Mouse (Mus musculus): ENCODE measurements around the gene Tomm20l. TPM values are rescaled to one million over a fixed set of nuclear protein-coding genes. Genes with fewer than 3 reads are reported as not detected.
A peak's percentile ranks its signal among the peaks of the same experiment; 100 is the strongest.

Gene Tomm20l
- polyA plus RNA-seq, 1 experiment from 2014 or later = not detected

DNA sequence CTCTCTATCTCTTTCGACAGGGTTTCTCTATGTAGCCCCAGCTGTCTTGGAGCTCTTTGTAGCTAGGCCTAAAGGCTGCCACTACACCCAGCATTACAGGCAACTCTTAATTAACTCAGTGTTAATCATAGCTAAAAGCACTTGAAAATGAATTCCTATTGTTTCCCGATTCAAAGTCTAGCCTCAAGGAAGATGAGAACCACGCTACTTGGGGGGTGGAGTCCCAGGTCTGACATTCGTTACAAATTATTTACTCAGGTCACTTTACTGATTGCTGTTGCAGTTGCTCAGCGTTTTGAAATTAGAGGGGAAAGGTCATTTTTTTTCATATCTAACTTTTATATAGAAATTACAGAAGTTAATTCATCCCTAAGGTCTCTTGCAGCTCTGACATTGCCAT, 24.4 kb downstream of the Tomm20l start:
- Histone ChIP-seq H3K27ac (no peak overlapping the region), H3K36me3 (peaks cover 34% of the 10 kb centered on the region), H3K4me1 (peaks cover 22% of the 10 kb centered on the region), H3K9ac (peak overlapping the region; percentile 98), H3K4me2 (peak overlapping the region; percentile 92), H3K27me3 (no peaks in the 10 kb centered on the region), H3K9me3 (replicated peaks) (no peaks in the 10 kb centered on the region), H3K4me3 (replicated peaks) (peak overlapping the region; percentile 97)
- 30% methylated on average over 5 of the region's 5 CpGs for WGBS
- no peak for ATAC-seq (replicated peaks; ENCODE audit: low FRiP score)

DNA sequence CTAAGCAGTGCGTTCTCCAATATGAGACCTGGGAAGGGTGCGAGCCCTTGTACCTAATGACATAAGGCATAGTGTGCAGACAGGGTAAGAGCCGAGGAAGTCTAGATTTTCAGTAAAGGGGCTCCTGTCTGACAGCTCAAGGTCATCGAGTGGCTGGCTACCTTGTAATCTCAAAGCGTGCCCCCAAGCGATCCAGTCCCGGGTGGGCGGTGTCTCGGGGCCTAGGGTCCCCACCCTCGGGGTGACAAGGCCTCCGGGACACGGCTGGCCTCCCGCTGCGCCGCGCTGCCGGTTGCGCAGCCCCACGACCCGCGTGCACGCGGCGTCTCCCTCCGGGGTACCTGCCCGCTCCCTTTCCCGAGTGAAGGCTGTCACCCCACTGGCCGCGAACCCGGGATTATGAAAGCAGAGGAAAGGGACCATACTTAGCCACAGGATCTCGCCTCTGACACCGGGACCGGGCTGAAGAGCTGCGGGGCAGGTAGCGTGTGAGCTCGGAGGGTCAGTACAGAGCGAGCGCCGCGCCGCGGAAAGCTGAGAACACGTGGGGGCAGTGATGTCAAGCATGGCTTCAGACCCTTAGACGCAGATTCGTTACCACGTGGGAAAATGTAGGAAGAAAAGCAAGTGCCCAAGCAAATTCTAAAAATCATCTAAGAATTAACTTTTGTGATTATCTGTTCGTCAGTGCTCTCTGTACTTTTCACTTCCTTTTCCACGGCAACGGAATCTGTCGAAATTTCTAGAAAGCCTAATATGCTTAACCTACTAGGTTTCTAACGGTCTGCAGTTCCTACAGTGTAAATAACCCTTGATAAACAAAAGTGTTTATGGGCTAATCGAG, 25.1 kb downstream of the Tomm20l start, which contains the start of the genes Timm9 and 2700049A03Rik:
Gene Timm9, minus strand, starts transcription at position 555 of the 844 bp plus-strand sequence.
Gene 2700049A03Rik, plus strand, starts transcription at position 719 of the 844 bp plus-strand sequence.
- ATAC-seq (replicated peaks; ENCODE audit: low FRiP score) = peak; percentile 95
- H3K9me3 ChIP-seq (replicated peaks) = no peaks in the 10 kb centered on the region
- under 1% methylated on average over 52 of the region's 52 CpGs for WGBS

DNA sequence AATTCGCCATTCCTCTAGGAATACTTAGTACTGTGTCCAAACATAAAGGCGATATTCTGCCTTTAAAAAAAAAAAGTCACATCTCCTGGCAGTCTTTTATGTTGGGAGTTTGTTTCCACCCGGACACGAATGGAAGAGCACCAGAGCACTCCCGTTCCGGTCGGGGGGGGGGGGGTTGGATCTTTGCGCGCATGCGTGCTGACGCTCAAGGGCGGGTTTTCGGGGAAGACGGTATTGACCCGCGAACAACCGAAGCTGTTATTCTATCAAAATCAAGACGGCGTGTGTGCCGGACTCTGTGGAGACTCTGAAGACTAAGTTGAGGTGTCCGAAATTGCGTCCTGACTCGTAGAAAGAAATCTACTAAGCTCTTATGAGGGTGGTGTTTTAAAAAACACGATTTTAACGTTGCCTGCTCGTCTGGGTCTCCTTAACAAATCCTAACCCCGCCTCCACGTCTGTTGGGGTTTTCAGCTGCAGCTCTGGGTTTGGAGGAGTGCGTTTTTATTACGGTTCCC, 25.8 kb downstream of the Tomm20l start:
- Histone ChIP-seq H3K4me3 (replicated peaks) (peak overlapping the region; percentile 97), H3K27ac (peak overlapping the region; percentile 84), H3K36me3 (peaks cover 34% of the 10 kb centered on the region), H3K27me3 (no peaks in the 10 kb centered on the region), H3K9me3 (replicated peaks) (no peaks in the 10 kb centered on the region), H3K4me1 (peaks cover 22% of the 10 kb centered on the region), H3K4me2 (peak overlapping the region; percentile 92), H3K9ac (peak overlapping the region; percentile 98)
- WGBS = under 1% methylated on average over 30 of the region's 30 CpGs
- ATAC-seq (replicated peaks; ENCODE audit: low FRiP score) = peak; percentile 81

More for the DNA sequence above, 25.1 kb downstream of the Tomm20l start, which contains the start of the genes Timm9 and 2700049A03Rik:
- Histone ChIP-seq H3K4me1 (peaks cover 22% of the 10 kb centered on the region), H3K27me3 (no peaks in the 10 kb centered on the region), H3K9ac (peak within 1 kb of the TSS; percentile 98), H3K27ac (peak within 1 kb of the TSS; percentile 84), H3K36me3 (peaks cover 34% of the 10 kb centered on the region), H3K4me2 (peak within 1 kb of the TSS; percentile 92), H3K4me3 (replicated peaks) (peak within 1 kb of the TSS; percentile 97)

DNA sequence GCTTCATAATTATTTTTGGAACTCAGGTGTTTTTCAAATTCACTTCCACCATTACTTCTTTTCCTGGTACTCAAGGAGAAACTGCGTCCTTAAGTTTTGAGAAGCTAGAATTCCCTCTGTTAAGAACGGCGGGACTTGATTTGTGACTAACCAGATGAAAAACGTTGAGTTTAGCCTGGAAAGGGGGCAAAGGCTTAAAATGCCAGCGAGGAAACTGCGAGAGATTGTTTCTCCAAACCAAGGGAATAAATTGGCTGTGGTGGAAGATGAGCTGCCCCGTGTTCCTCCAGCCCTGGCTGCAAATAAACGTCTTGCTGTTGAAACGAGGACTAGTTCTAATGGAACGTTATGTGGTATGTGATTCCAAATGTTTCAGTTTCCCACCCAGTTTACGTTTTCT, 26.5 kb downstream of the Tomm20l start:
- Histone ChIP-seq H3K4me3 (replicated peaks) (peak overlapping the region; percentile 97), H3K27me3 (no peaks in the 10 kb centered on the region), H3K4me1 (peaks cover 22% of the 10 kb centered on the region), H3K4me2 (peak overlapping the region; percentile 92), H3K36me3 (peaks cover 34% of the 10 kb centered on the region), H3K9ac (peak overlapping the region; percentile 98), H3K9me3 (replicated peaks) (no peaks in the 10 kb centered on the region), H3K27ac (0 out of 2 replicates have a peak overlapping the region, but pooled peaks have one; percentile 23)
- WGBS = 3% methylated on average over 11 of the region's 11 CpGs
- no peak for ATAC-seq (replicated peaks; ENCODE audit: low FRiP score)

DNA sequence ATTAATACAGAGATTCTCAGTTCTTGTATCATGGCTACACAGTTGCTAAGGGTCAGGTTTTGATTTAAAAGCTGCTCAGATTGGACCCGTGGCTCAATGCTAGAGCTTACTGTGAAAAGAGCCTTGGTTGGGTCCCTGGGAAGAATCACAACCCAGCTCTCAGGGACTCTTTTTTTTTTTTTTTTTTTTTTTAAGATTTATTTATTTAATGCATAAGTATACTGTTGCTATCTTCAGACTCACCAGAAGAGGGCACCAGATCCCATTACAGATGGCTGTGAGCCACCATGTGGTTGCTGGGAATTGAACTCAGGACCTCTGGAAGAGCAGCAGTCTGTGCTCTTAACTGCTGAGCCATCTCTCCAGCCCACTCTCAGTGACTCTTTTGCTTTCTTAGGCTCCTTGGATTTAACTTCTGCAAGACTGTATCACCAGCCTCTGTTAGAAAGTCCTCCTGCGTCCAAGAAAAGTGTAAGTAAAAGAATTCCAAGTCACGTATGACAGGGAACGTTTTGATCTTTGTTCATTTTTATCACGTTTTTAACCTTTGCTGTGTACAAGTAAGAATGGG, 28.1 kb downstream of the Tomm20l start:
- Histone ChIP-seq H3K36me3 (peaks cover 45% of the 10 kb centered on the region), H3K4me3 (replicated peaks) (no peak overlapping the region), H3K4me2 (peak overlapping the region; percentile 92; the same call in 1 of the 2 replicates), H3K9me3 (replicated peaks) (no peaks in the 10 kb centered on the region), H3K27ac (no peak overlapping the region), H3K9ac (no peak overlapping the region), H3K27me3 (no peaks in the 10 kb centered on the region), H3K4me1 (peaks cover 22% of the 10 kb centered on the region)
- 80% methylated on average over 5 of the region's 5 CpGs for WGBS
- ATAC-seq (replicated peaks; ENCODE audit: low FRiP score) = no peak

DNA sequence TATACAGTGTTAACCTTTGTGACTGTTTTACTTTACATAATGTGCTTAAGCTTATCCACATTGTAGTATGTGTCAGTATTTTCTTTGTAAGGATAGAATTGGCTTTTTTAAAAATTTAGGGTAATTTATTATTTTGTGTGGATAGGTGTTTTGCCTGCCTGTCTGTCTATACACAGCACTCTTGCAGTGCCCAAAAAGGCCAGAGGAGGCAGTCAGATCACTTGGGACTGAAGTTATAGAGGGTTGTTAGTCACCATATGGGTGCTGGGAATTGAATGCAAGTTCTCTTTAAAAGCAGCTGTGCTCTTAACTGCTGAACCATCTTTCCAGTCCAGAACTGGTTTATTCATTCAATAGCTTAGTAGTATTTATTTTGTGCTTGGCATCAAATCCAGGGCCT, 30.0 kb downstream of the Tomm20l start:
- H3K4me2 ChIP-seq = no peak overlapping the region
- H3K9me3 ChIP-seq (replicated peaks) = no peaks in the 10 kb centered on the region
- peaks cover 64% of the 10 kb centered on the region for H3K36me3 ChIP-seq
- no peak overlapping the region for H3K27ac ChIP-seq
- H3K9ac ChIP-seq = no peak overlapping the region
- H3K4me3 ChIP-seq (replicated peaks) = no peak overlapping the region
- no peak for ATAC-seq (replicated peaks; ENCODE audit: low FRiP score)
- H3K27me3 ChIP-seq = no peaks in the 10 kb centered on the region
- peaks cover 14% of the 10 kb centered on the region for H3K4me1 ChIP-seq

DNA sequence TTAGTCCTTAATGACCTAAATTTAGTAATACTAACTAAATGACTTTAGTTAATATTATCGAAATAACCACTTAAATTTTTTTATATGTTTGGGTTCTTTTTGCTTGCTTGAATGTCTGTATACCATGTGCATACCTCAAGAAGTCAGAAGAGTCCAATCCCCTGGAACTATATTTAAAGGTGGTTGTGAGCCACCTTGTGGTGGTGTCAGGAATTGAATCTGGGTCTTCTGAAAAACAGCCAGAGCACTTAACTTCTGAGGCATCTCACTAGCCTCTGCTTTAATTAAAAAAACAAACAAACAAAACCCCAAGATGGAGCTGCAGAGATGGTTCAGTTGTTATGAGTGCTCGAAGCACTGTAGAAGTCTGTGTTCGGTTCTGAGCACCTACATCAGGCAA, 36.4 kb downstream of the Tomm20l start:
- ATAC-seq (replicated peaks; ENCODE audit: low FRiP score) = no peak
- Histone ChIP-seq H3K27ac (no peak overlapping the region), H3K9ac (no peak overlapping the region), H3K27me3 (no peaks in the 10 kb centered on the region), H3K36me3 (peaks cover 85% of the 10 kb centered on the region), H3K4me3 (replicated peaks) (no peak overlapping the region), H3K4me2 (no peak overlapping the region), H3K4me1 (no peaks in the 10 kb centered on the region), H3K9me3 (replicated peaks) (no peaks in the 10 kb centered on the region)
- WGBS = 89% methylated on average over 3 of the region's 3 CpGs

DNA sequence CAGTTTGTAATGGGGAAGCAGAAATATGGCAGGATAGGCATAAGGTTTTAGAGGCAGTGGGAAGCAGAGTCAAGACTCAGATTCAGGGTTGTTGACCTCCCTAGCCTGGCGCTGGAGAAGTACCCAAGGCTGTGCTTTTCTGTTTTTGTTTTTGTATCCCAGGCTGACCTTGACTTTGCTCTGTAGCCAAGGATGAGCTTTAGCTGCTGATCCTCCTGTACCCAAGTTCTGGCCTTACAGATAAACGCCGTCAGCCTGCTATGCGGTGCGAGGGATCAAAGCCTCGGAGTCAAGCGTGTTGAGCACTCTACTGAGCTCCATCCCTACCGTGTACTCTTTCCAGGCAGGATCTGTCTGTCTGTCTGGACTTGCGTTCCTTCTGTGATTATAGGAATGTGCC, 37.6 kb downstream of the Tomm20l start:
- no peak overlapping the region for H3K4me2 ChIP-seq
- no peak for ATAC-seq (replicated peaks; ENCODE audit: low FRiP score)
- H3K4me3 ChIP-seq (replicated peaks) = no peak overlapping the region
- WGBS = 96% methylated on average over 9 of the region's 9 CpGs
- H3K9ac ChIP-seq = no peak overlapping the region
- H3K27me3 ChIP-seq = no peaks in the 10 kb centered on the region
- no peaks in the 10 kb centered on the region for H3K9me3 ChIP-seq (replicated peaks)
- H3K36me3 ChIP-seq = peaks cover 85% of the 10 kb centered on the region
- no peaks in the 10 kb centered on the region for H3K4me1 ChIP-seq
- H3K27ac ChIP-seq = no peak overlapping the region

DNA sequence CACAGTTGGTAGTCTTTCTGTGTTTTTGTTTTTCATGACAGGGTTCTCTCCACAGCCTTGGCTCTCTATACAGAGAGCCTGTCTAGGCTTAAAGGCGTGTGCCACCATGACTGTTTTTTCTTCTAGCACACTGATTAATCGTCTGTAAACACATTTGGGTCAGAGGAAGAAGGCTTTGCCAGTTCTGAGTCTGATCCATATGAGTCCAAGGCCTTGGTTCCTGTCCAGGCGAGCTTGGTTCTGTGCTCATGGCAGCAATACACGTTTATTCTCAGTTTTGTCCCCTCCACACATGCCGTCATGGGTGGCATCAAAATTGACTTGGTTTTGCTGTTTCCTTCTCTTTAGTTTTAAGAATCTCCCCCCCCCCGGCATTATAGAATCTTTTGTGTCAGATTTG, 38.2 kb downstream of the Tomm20l start:
- no peak for ATAC-seq (replicated peaks; ENCODE audit: low FRiP score)
- 91% methylated on average over 6 of the region's 6 CpGs for WGBS
- Histone ChIP-seq H3K27ac (no peak overlapping the region), H3K4me2 (no peak overlapping the region), H3K9ac (no peak overlapping the region), H3K36me3 (peaks cover 85% of the 10 kb centered on the region), H3K4me3 (replicated peaks) (no peak overlapping the region), H3K4me1 (no peaks in the 10 kb centered on the region), H3K9me3 (replicated peaks) (no peaks in the 10 kb centered on the region), H3K27me3 (no peaks in the 10 kb centered on the region)

DNA sequence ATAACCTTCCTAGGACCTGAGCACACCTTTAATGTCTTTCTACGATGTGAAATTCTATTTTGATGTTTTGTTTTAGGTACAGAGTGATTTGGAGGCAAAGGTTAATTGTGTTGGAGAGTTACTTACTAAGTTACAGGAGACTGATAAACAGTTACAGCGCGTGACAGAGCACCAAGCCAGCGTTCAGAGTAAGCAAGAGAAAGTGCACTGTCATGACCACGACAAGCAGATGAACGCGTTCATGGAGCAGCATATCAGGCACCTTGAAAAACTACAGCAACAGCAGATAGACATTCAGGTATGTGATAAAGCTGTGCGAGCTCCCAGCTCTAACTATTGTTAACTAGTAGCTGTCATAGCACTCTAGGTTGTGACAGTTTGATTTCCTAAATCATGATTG, 38.9 kb downstream of the Tomm20l start:
- H3K4me1 ChIP-seq = no peaks in the 10 kb centered on the region
- no peak overlapping the region for H3K9ac ChIP-seq
- H3K9me3 ChIP-seq (replicated peaks) = no peaks in the 10 kb centered on the region
- H3K27ac ChIP-seq = no peak overlapping the region
- peaks cover 84% of the 10 kb centered on the region for H3K36me3 ChIP-seq
- H3K27me3 ChIP-seq = no peaks in the 10 kb centered on the region
- ATAC-seq (replicated peaks; ENCODE audit: low FRiP score) = no peak
- 93% methylated on average over 8 of the region's 8 CpGs for WGBS
- no peak overlapping the region for H3K4me3 ChIP-seq (replicated peaks)
- no peak overlapping the region for H3K4me2 ChIP-seq

DNA sequence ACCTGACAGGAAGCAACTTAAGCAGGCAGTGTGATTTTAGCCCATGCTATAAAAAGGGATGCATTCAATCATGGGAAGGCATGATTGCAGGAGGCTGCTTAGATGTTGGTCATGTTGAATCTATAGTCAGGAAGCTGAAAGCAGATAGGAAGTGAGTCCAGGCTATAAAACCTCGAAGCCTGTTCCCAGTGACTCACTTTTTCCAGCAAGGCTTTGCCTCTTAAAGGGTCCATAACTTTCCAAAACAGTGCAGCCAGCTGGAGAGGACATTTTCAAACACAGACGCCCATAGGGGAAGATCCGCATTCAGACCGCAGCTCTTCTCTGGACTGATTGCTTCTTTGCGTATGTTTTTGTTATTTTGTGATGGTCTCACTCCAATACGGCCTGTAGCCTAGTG, 43.8 kb downstream of the Tomm20l start:
- Histone ChIP-seq H3K27ac (no peak overlapping the region), H3K27me3 (no peaks in the 10 kb centered on the region), H3K9me3 (replicated peaks) (no peaks in the 10 kb centered on the region), H3K4me2 (no peak overlapping the region), H3K4me3 (replicated peaks) (no peak overlapping the region), H3K4me1 (no peaks in the 10 kb centered on the region), H3K9ac (no peak overlapping the region), H3K36me3 (peaks cover 81% of the 10 kb centered on the region)
- ATAC-seq (replicated peaks; ENCODE audit: low FRiP score) = no peak
- 91% methylated on average over 6 of the region's 6 CpGs for WGBS

DNA sequence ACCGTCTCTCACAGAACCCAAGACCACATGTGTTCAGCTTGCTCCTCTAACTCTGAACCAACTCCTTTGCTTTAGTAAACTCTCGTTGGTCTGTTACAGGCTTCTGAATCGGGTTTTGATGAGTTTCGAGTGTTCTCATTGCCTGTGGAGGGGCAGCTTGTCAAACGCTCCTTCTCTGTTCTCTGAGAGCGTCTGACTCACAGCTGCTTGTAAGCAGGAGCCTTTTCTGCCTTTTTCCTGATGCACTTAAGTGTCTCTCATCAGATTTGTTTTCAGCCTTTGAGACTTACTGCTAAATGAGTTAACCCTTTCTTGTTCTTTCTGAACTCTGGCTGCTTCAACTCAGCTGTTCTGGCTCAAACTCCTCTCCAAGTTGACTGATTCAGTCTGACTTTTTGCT, 46.7 kb downstream of the Tomm20l start:
- no peak for ATAC-seq (replicated peaks; ENCODE audit: low FRiP score)
- no peak overlapping the region for H3K4me2 ChIP-seq
- no peaks in the 10 kb centered on the region for H3K4me1 ChIP-seq
- no peaks in the 10 kb centered on the region for H3K27me3 ChIP-seq
- peaks cover 82% of the 10 kb centered on the region for H3K36me3 ChIP-seq
- no peak overlapping the region for H3K4me3 ChIP-seq (replicated peaks)
- WGBS = 89% methylated on average over 6 of the region's 6 CpGs
- no peaks in the 10 kb centered on the region for H3K9me3 ChIP-seq (replicated peaks)
- H3K27ac ChIP-seq = no peak overlapping the region
- no peak overlapping the region for H3K9ac ChIP-seq
